Mouse (Mus musculus): ENCODE results near the gene Arntl.

The Arntl gene

DNA sequence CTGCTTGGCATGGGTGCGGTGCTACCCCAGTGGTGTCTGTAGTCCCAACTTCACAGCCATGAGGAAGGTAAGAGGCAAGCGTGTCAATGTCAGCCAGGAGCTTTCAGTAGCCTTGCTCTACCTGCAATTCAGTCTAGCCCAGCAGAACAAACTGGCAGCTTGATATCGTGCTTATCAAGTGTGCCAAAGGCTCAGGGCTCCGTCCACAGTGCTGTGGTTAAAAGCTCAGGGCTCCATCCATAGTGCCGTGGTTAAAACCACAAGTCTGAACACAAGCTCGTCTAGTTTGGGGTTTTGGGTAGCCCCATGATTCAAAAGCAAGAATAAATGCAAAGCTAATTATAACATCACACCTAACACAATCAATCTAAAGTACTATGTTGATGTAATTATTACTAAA lies 87.3 kb downstream of the Arntl start:
- no peak for DNase-seq (ENCODE audit: low spot score in 2 of 2)

DNA sequence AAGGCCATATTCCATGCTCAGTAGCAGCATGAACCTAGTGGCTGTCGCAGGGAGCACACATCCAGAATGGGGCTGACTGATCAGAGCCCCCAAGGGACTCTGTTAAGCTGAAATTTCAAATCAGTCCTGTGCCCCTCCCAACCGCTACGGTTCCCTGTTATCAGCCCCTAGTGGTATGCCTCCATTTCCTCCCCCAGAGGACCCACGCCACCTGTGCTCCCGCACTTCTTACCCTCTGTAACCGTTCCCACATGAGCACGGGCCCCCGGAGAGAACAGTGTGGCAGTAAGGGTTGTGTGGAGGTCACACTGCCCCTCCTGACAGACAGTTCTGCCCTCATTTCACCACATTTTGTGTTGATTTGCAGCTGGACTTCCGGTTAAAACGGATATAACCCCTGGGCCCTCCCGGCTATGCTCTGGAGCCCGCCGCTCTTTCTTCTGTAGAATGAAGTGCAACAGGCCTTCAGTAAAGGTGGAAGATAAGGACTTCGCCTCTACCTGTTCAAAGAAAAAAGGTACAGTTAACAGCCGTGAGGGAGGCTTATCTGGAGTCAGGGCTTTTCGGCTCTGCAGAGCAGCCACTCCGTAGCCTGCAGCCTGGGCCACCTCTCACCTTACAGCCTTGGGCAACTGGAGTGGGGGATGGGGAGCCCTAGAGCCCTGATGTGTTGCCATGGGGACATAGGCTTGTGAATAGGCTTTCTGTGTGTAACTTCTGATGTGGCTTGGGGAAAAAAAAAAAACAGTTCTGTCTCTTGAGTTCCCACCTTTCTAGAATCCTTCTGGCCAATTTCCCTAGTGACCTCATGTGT lies 88.0 kb downstream of the Arntl start:
- no peak for DNase-seq (ENCODE audit: low spot score in 2 of 2)

DNA sequence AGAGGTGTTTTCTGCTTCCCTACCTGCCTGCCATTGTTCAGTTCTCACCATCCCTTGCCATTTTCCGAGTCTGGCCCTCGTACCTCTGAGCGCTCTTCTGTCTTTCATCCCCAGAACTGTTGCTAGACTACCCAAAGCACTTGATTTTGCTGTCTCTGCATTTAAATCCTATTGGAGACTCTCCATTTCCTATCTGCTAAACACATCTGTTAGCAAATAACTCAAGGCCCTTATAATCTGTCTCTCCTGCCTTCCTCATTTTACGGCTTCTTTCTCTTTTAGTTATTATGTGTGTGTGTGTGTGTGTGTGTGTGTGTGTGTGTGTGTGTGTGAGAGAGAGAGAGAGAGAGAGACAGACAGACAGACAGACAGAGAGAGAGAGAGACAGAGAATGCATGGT lies 90.5 kb downstream of the Arntl start:
- no peak for DNase-seq (ENCODE audit: low spot score in 2 of 2)

DNA sequence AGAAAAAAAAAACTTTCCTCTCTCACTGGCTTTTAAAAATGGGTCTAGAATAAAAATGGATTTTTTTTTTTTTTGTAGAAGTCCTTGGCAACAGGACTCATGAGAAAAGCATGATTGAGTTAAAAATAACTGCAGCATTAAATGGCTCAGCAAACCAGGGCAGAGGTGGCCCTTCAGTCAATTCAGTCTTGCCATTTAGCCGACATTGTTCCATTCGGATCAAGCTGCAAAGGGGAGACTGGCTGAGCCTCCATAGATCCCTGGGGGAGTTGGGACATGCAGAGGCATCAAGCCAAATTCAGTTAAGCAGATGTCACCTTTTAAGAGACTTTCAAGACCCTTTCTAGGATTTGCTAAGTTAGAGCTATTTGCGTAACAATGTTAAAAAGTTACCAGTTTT lies 102.9 kb downstream of the Arntl start:
- no peak for DNase-seq (ENCODE audit: low spot score in 2 of 2)

DNA sequence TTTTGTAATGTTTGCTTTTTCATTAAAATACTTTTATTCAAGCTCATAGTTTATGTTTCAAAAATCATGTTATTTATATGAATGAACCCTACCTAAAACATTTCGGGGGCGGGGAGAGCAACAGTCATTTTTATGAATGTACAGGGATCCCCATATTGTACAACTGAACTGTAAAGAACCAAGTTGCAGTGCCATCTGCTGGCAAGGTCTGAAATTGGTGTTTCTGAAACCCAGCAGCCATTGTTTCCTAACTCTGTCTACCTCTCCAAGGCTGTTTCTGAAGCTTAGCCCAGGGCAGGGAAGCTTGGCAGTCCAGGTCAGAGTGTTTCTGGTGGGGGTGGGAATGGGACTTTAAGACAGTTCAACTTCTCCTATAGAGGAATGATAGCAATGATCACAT lies 104.5 kb downstream of the Arntl start:
- peak in 1 of 2 experiments; percentile 69 for DNase-seq (ENCODE audit: low spot score in 2 of 2)

DNA sequence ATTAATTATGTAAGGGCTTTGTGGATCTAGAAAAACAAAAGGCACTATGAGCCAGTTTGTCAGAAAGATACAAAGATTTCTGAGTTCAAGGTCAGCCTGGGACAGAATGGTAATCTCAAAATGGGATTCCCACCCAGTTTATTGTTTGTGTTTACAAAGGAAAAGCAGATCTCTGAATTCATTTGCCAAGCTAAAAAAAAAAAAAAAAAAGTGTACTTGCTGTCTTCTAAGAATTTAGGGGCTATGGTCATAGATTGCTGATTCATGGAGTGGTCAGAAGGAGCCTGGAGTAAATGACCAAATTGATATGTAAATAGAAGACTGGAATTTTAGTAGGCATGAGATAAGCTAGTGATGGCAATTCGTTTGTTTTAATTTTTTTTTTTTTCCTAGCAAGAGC lies 112.9 kb downstream of the Arntl start:
- no peak for DNase-seq (ENCODE audit: low spot score in 2 of 2)

DNA sequence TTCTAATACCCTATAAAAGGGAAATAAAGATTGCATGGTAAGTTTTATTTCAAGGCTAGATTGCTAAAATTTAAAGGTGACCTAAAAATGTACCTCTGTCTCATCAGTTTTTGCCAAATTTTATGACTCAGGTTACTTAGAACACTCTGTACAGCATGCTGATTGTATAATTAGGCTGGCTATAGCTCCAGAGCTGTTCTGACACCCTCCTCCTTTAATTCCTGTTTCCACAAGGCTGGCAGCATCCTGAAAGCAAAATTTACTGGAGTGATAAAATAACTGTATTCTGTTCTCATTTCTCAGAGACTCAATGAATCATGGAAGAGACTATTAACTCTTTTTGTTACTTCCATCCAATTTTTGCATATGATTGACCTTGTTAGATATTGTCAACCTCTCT lies 126.8 kb downstream of the Arntl start:
- DNase-seq (ENCODE audit: low spot score in 2 of 2), result no peak

DNA sequence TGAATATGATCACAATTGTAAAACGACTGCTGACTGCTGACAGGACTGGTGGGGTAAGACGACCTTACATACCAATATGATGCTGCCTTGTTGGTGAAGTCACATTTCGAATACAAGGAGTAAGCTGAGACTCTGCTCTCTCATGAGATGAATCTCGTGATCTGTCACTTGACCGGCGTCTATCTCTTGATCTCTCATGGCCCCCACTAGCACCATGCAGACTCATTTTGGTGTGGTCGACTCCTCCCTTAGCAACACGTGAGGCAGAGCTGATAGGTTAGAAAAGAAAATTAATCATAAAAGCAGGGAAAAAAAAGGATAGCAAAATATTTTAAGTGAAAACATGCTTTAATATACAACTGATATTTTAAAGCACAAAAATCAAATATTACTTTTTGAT lies 128.0 kb downstream of the Arntl start:
- no peak for DNase-seq (ENCODE audit: low spot score in 2 of 2)

DNA sequence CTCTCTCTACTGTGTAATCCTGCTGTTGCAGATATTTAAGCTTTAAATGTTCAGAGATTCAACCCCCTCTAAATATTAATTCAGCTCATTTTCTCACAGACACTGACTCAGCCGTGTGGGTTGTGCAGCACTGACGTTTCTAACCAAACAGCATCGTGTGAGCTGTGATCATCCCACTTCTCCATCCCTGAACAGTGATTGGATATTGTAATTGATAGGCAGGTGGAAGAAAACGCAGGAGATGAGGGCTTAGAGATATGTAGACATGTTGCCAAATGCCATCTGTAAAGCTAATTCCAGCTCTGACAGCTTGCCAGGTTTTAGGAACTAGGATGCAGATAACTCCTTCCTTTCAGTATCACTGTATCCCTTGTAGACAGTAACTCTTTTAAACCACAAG lies 140.0 kb downstream of the Arntl start:
- DNase-seq (ENCODE audit: low spot score in 2 of 2), result peak; percentile 49 to 63

DNA sequence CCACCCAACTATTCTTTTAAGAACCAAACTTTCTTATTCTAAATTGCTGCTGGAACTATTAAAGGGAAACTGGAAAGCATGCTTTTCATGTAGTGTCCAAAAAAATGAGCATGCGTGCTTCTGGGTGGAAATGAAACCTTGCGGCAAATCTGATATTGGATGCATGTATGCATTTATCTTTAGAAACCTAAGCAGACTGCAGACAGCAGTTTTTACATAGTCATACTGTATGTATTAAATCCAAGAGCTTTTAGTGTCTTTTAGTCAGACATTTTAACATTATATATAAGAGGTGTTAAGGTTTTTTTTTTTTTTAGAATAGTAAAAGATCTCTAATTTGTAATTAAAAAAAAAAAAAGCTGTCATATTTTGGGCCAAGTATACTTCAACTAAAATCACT lies 140.4 kb downstream of the Arntl start:
- no peak for DNase-seq (ENCODE audit: low spot score in 2 of 2)

DNA sequence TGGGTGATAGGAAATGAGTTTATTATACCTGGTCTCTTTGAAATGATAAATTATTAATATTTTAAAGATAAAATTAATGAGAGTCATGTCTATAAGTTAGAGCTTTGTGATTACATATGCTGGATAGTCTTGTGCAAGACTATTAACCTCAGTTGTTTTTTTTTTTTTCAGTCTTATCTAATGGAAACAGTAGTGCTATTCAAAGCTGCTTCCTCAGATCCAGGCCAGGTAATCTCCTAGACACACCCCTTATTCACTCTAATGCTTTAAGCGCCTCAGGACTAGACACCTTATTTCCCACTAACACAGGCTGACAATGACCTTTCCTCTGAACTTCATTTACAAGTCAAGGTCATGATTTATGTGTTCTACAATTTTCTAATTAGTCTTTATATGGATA lies 141.8 kb downstream of the Arntl start:
- no peak for DNase-seq (ENCODE audit: low spot score in 2 of 2)
